Mouse (Mus musculus): ENCODE measurements around the gene Tmprss11d.
"Not testable (repeated sequence)": the region's sequence is repeated elsewhere in the genome, so short reads cannot be mapped to it uniquely, and the experiment has no call there.

The Tmprss11d gene

DNA sequence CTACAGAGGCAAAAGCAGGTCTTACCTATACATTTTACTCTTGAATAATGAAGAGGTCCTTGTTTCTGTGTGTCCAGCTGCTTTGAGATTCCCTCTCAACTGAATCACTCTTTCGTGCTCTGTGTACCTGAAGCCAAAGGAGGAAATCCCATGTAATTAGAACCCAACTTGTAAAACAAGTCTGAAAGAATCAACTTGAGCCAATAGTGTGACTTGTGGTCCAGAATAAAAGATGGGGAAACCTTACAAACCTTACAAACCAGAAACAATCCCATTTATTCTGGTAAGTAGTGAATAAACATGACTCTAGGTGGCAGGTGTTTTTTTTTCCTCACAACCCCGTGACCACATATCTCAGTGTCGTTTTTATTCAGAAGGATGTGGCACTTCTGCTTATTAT is at the start of gene Tmprss11d:
Tmprss11d (minus strand) TSS at position 101 of the 400 bp plus-strand sequence.
- DNase-seq (ENCODE audit: low spot score): no peak

DNA sequence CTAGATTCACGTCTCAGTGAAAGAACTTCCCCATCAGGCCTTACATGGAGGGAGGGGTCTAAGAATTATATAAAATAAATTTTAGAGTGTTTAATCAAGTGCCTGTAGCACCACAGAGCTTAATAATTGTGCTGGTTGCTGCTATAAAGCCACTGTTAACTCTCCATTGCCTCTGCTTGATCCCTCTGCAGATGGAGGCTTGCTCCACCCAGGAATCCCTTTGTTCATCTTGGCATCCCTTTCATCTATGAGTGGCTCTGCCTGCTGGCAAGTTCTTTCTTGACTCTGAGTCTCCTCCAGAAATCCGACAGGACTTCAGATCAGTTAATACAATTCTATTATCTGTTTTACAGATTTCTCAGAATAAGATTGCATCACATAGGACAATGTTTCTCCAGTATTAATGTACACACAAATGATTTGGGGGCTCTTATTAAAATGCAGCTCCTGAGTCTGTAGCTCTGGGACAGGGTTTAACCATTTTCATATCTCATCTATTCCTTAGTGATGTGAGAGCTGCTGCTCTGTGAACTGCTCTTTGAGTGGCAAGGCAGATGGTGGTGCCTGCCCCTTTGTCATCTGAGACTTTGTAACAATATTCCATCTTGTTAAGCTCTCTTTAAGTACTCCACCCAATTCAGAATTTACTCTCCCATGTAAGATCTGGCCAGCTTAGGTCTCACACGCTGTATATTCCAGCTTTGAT is 48.3 kb upstream of the Tmprss11d start:
- DNase-seq (ENCODE audit: low spot score): no peak

DNA sequence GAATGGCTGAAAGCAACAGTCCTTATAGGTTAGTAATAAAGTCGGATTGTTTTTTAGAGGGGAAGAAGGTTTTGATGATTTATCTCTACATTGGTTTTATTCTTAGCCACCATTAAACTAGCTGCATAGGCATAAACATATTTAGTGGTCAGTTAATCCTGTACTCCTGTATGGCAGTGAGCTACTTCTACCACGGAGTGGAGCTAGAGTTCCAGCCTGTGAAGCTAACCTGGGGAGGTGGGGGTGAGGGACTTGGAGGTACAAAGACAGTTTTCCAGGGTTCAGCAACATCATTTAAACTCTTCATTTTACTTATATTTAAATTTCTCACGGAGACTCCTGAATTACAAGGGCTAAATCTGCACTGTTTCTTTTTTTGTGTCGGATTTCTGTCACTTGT is 46.3 kb upstream of the Tmprss11d start:
- DNase-seq (ENCODE audit: low spot score): no peak

DNA sequence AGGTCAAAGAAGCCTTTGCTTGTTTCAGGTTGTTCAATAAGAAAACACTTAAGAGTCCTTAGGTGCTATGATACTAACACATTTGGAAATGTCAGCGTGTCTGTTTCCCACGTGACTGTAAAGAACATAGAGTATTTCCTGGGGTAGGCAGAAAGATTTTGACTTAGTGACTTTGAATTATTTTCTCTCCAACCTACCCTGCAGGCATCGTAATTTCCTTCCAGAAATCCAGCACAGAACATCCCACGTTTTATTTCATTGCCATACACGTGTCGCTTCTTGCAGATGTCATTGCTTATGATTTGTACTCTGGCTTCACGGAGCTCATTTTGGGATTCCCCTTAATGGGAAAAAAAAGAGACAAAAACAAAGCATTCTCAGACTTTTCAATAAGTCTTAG is 41.1 kb upstream of the Tmprss11d start:
- DNase-seq (ENCODE audit: low spot score): no peak

DNA sequence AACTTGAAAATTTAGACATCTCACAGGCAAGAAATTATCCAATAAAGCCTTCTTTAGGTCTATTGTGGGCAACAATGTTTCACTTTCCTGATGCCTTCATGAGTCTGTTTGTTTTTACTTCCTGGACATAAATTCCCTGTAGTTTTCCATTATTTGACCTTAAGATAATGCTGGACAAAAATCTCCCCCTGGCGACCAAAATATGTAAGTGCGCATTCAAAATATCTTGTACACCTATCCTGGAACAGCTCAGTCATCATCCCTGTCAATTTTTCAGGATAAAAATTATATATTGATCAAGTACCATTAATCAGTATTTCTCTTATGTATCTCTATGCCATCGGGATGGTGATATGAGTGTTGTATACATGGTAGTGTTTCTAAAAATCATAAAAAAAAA is 37.6 kb upstream of the Tmprss11d start:
- no peak for DNase-seq (ENCODE audit: low spot score)

DNA sequence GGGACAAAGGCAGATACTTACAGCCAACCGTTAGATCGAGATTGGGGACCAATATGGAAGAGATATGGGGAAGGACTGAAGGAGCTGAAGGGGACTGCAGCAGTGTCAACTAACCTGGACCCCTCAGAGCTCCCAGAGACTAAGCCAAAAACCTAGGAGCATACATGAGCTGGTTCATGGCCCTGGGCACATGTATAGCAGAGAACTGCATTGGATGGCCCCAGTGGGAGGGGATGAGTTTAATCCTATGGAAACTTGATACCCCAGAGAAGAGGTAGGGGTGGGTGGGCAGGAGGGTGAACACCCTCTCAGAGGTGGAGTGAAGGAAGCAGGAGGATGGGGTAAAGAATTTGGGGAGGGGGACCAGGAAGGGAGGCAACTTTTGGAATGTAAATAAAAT is 34.7 kb upstream of the Tmprss11d start:
- no peak for DNase-seq (ENCODE audit: low spot score)

DNA sequence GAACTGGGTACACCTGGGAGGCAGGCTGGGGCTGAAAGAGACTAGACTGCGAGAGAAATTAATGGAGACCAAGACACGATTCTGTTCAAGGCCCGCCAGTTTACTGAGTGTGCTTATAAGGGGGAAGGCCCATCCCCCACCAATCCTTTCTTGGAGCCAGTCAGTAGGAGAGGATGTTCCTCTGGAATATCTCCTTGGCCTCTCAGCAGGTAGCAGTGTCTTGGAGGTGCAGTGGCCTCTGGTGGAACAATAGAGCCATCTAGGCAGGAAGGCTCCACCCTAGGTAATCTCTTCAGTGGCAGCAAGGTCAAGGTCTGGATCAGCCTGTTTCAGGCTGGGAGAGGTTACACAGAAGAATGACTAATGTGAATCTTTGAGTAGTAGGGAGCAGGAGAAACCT is 34.0 kb upstream of the Tmprss11d start:
- DNase-seq (ENCODE audit: low spot score): no peak

DNA sequence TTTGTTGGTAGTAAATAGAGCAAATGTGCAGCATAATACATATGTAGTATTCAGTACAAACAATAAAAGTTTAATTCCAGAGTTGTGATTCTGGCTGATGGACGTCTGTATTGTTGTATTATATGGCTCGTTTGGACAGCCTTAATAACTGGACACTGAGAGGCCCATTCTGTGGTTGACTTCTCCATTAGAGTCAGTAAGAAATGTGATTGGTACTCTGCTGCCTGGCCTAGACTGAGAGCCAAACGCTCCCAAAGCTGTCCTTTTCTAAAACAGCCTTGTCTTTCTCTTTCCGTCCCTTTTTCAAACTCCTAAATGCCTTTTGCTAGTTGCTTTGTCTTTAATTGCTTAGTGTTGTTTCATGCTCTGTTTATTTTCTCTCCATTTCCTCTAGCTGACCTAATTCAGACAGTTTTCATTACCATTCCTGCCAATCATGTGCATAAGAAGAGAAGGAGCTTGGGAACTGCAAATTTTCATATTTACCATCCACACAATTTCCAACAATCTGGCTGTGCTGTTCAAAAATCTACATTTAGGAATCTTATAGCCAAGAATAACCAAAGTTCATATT is 13.7 kb downstream of the Tmprss11d start:
- no peak for DNase-seq (ENCODE audit: low spot score)

DNA sequence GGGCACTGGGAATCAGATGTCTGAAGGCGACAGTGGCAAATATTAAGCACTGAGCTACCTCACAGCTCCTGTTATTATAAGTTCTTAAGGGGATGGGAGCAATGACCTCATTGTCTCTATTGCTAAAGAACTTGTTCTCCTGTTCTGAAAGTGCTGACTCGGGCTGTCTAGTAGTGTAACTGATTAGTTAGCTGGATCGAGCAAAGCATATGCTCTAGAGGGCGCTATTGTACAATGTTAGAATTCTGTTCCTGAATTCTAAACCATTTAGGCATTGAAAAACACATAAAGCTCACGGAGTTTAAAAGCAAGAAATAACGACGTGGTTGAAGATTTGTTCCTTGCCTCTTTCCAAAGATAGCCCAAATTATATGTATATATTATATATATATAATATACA is 20.3 kb downstream of the Tmprss11d start:
- DNase-seq (ENCODE audit: low spot score): no peak

DNA sequence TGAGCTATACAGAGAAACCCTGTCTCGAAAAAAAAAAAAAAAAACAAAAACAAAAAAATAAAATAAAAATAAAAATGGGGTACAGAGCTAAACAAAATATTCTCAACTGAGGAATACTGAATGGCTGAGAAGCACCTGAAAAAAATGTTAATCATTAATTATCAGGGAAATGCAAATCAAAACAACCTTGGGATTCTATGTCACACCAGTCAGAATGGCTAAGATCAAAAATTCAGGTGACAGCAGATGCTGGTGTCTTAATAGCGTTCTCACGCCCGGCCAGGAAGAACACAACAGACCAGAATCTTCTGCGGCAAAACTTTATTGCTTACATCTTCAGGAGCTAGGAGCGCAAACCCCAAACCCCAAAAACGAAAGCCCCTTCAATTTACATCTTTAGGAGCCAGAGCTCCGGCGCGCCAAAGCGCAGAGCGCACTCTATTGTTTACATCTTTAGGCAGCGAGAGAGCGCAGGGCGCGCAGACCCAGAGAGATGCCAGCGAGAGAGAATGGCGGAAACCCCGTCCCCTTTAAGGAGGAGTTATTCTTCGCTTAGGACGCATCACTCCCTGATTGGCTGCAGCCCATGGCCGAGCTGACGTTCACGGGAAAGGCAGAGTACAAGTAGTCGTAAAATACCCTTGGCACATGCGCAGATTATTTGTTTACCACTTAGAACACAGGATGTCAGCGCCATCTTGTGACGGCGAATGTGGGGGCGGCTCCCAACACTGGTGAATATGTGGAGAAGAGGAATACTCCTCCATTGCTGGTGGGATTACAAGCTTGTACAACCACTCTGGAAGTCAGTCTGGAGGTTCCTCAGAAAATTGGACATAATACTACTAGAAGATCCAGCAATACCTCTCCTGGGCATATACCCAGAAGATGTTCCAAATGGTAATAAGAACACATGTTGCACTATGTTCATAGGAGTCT is 54.9 kb downstream of the Tmprss11d start:
- DNase-seq (ENCODE audit: low spot score): not testable (repeated sequence)

DNA sequence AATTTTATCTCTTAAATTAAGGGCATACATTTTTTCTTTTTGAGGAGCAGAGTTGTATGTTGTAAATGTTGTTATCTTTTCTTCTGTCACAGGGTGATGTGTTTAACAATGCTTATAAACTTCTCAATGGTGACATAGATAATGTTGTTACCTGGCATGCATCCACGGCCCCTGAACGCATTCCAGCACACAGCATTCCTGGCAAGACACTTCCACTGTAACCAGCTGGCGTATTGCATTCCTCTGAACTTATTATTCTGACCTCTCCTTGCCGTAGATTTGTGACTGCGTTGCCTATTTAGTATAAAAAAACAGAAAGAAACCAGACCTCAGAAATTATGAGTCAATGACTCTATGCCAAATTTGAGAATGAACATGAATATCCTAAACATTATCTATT is 67.1 kb downstream of the Tmprss11d start:
- no peak for DNase-seq (ENCODE audit: low spot score)

DNA sequence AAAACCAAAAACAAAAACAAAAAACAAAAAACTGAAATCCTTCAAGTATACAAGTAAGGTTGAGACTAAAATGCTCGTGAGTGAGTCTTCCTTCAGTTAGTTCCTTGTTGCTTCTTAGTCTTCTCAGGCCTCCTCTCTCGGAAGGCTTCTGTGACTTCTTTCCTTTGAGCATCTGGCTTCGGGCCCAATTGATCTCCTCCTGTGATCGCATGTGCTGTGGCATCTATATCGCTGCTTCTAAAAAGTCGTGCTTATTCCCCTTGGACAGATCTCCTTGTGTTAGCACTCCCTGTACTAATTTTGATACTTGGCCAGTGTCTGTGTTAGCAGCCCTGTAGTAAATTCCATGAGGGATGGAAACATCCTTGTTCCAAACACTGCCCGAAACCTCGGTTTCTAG is 69.3 kb downstream of the Tmprss11d start:
- DNase-seq (ENCODE audit: low spot score): no peak

DNA sequence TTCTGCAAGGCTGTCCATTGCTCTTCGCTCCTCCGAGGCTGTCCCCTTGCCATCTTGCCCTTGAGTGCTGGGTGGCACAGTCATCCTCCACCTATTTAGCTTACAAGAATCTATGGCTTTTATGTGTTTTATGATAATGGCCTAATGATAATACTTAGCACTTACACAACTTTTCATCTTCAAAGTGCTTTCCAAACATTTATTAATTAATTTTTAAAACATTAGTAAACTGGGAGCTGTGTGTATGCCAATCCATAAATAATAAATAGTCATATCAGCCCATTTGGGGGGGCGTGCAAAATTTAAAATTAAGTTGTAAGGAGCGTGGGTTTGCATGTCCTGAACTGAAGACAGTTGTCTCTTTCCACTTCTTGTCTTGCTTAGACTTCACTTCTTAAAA is 84.0 kb downstream of the Tmprss11d start, which contains the start of gene Tmprss11c:
Tmprss11c (minus strand) TSS at position 101 of the 400 bp plus-strand sequence.
- no peak for DNase-seq (ENCODE audit: low spot score)

Data from ovary, postnatal 10 days (tissue).